Mouse (Mus musculus) heart, postnatal 4 days (tissue): ENCODE data around the gene March5. TPM values are rescaled to one million over a fixed set of nuclear protein-coding genes. Genes with fewer than 3 reads are reported as not detected.

ENCODE experiments used
- DNase-seq: peaks from one replicate; pipeline ENCODE4 v3.0.0; 2021
- total RNA-seq, 2 experiments: library from RNA; stranded (reverse); gene quantifications; 2 replicates each; pipeline ENCODE4 v1.2.3; 2021

Gene March5
- total RNA-seq, 2 experiments from 2014 or later = 78.4 to 79.7 TPM

- DNase-seq = peak; percentile 93
Observed at GRCm38 (mm10) chr19:37265333-37266103, 58.2 kb downstream of the March5 start.

GRCm38 (mm10) chr19:37269106-37269505, 61.8 kb downstream of the March5 start:
- no peak for DNase-seq

Other genes with a start within 250 kb of the March5 start
- 10 to 100 TPM; 38.5 to 45.0 TPM for gene Cpeb3, start 1.1 kb downstream of the March5 start, total RNA-seq
- 100 to 1,000 TPM; 102 to 106 TPM for gene Ide, start 130.3 kb downstream of the March5 start, total RNA-seq
- 10 to 100 TPM; 36.8 to 41.7 TPM for gene Kif11, start 168.9 kb downstream of the March5 start, total RNA-seq
- gene Hhex, start 227.3 kb downstream of the March5 start, total RNA-seq = 1 to 10 TPM; 7.3 to 9.1 TPM